Mouse (Mus musculus) hindbrain, embryonic 15.5 days (tissue): ENCODE results near the gene Dnajb11. TPM values are rescaled to one million over a fixed set of nuclear protein-coding genes. Genes with fewer than 3 reads are reported as not detected.

Experiments
- ATAC-seq: fragments of 200-750 bp; cut with Nextera tagmentation; 2 replicates; pipeline ENCODE4 v1.8.0; 2017; ENCODE audit warnings: low read depth, moderate number of reproducible peaks, moderate TSS enrichment; ENCODE audit not compliant: low FRiP score
- H3K27ac ChIP-seq: fragments of 300-500 bp; sonication (generic); replicated peaks from 2 replicates; pipeline ENCODE4 v1.5.1; 2015; ENCODE audit warnings: mild to moderate bottlenecking, inconsistent platforms
- H3K27me3 ChIP-seq: fragments of 300-500 bp; sonication (generic); 2 replicates; pipeline ENCODE4 v1.6.1; 2015; ENCODE audit warnings: control low read depth, inconsistent platforms
- H3K36me3 ChIP-seq: fragments of 300-500 bp; sonication (generic); 2 replicates; pipeline ENCODE4 v1.6.1; 2015; ENCODE audit warnings: control low read depth, inconsistent platforms
- H3K4me1 ChIP-seq: fragments of 300-500 bp; sonication (generic); replicated peaks from 2 replicates; pipeline ENCODE4 v1.6.1; 2015; ENCODE audit warnings: control low read depth, inconsistent platforms
- H3K4me2 ChIP-seq: fragments of 300-500 bp; sonication (generic); 2 replicates; pipeline ENCODE4 v1.6.1; 2015; ENCODE audit warnings: moderate library complexity, mild to moderate bottlenecking, inconsistent platforms
- H3K4me3 ChIP-seq: fragments of 300-500 bp; sonication (generic); 2 replicates; pipeline ENCODE4 v1.5.1; 2015; ENCODE audit warnings: mild to moderate bottlenecking, inconsistent platforms
- H3K9ac ChIP-seq: fragments of 300-500 bp; sonication (generic); 2 replicates; pipeline ENCODE4 v1.6.1; 2015; ENCODE audit warnings: inconsistent platforms
- H3K9me3 ChIP-seq: fragments of 300-500 bp; sonication (generic); 2 replicates; pipeline ENCODE4 v1.6.1; 2016; ENCODE audit warnings: control low read depth, inconsistent platforms
- WGBS: fragments of 180-500 bp; shearing (Covaris S2); methylation state at CpG from one replicate; pipeline ENCODE4 v1.1.7; 2015; 5-methylcytosine and 5-hydroxymethylcytosine counted together
- polyA plus RNA-seq: library from polyadenylated mRNA; unstranded; fragments of >200 nt; fragmentation: Nextera tagmentation; extraction: Ambion mirVana; gene quantifications from 2 replicates; pipeline ENCODE4 v1.2.1, GENCODE M21; 2015

Dnajb11 gene
- polyA plus RNA-seq, 1 experiment from 2014 or later = 100 TPM

GRCm38 (mm10) chr16:22852709-22853108 is 4.9 kb upstream of the Dnajb11 start:
- ATAC-seq = no peak
- Histone ChIP-seq H3K4me3 (no peak overlapping the region), H3K9me3 (no peaks in the 10 kb centered on the region), H3K27me3 (no peaks in the 10 kb centered on the region), H3K27ac (no peak overlapping the region), H3K4me1 (peaks cover 13% of the 10 kb centered on the region), H3K4me2 (no peak overlapping the region), H3K36me3 (no peaks in the 10 kb centered on the region), H3K9ac (no peak overlapping the region)
- WGBS = 97% methylated on average over 4 of the region's 4 CpGs

- H3K27me3 ChIP-seq = no peaks in the 10 kb centered on the region
- H3K4me1 ChIP-seq = peaks cover 20% of the 10 kb centered on the region
- H3K9ac ChIP-seq = peak overlapping the region; percentile 62
- H3K27ac ChIP-seq = peak overlapping the region; percentile 77
- WGBS = 21% methylated on average over 9 of the region's 9 CpGs
- no peak for ATAC-seq
- peak overlapping the region; percentile 76 for H3K4me2 ChIP-seq
- peak overlapping the region; percentile 89 for H3K4me3 ChIP-seq
- H3K9me3 ChIP-seq = no peaks in the 10 kb centered on the region
- 0 out of 2 replicates have a peak, but pooled peaks cover 5% of the 10 kb centered on the region for H3K36me3 ChIP-seq
These were observed 872 bp upstream of the Dnajb11 start for GRCm38 (mm10) chr16:22856773-22857172.

- H3K36me3 ChIP-seq = peaks cover 58% of the 10 kb centered on the region
- no peak overlapping the region for H3K4me2 ChIP-seq
- H3K27ac ChIP-seq = no peak overlapping the region
- no peak overlapping the region for H3K4me3 ChIP-seq
- 86% methylated on average over 8 of the region's 8 CpGs for WGBS
- no peak overlapping the region for H3K9ac ChIP-seq
- H3K27me3 ChIP-seq = no peaks in the 10 kb centered on the region
- no peaks in the 10 kb centered on the region for H3K9me3 ChIP-seq
- ATAC-seq = no peak
- no peaks in the 10 kb centered on the region for H3K4me1 ChIP-seq
These were observed 14.8 kb downstream of the Dnajb11 start for GRCm38 (mm10) chr16:22872397-22872796.

- H3K9ac ChIP-seq = no peak overlapping the region
- H3K9me3 ChIP-seq = no peaks in the 10 kb centered on the region
- H3K4me3 ChIP-seq = no peak overlapping the region
- 71% methylated on average over 4 of the region's 4 CpGs for WGBS
- no peak for ATAC-seq
- no peaks in the 10 kb centered on the region for H3K27me3 ChIP-seq
- no peak overlapping the region for H3K27ac ChIP-seq
- peaks cover 50% of the 10 kb centered on the region for H3K36me3 ChIP-seq
- no peaks in the 10 kb centered on the region for H3K4me1 ChIP-seq
- H3K4me2 ChIP-seq = no peak overlapping the region
These were observed 15.7 kb downstream of the Dnajb11 start for GRCm38 (mm10) chr16:22873369-22873768.

GRCm38 (mm10) chr16:22876218-22877043 is 18.8 kb downstream of the Dnajb11 start:
- ATAC-seq = no peak
- 46% methylated on average over 9 of the region's 9 CpGs for WGBS
- Histone ChIP-seq H3K9ac (no peak overlapping the region), H3K27me3 (no peaks in the 10 kb centered on the region), H3K27ac (no peak overlapping the region), H3K9me3 (no peaks in the 10 kb centered on the region), H3K4me3 (no peak overlapping the region), H3K4me2 (no peak overlapping the region), H3K36me3 (peaks cover 19% of the 10 kb centered on the region; the same call in 1 of the 2 replicates), H3K4me1 (no peaks in the 10 kb centered on the region)

- no peaks in the 10 kb centered on the region for H3K9me3 ChIP-seq
- H3K27ac ChIP-seq = no peak overlapping the region
- peaks cover 6% of the 10 kb centered on the region; the same call in 1 of the 2 replicates for H3K36me3 ChIP-seq
- H3K4me3 ChIP-seq = no peak overlapping the region
- no peak overlapping the region for H3K9ac ChIP-seq
- no peaks in the 10 kb centered on the region for H3K4me1 ChIP-seq
- no peak overlapping the region for H3K4me2 ChIP-seq
- ATAC-seq = no peak
- 63% methylated on average over 11 of the region's 11 CpGs for WGBS
- H3K27me3 ChIP-seq = no peaks in the 10 kb centered on the region
These were observed 20.2 kb downstream of the Dnajb11 start for GRCm38 (mm10) chr16:22877660-22878390.

- no peak for ATAC-seq
These were observed 21.1 kb downstream of the Dnajb11 start for GRCm38 (mm10) chr16:22878716-22879115.

GRCm38 (mm10) chr16:22879945-22880595 is 22.4 kb downstream of the Dnajb11 start:
- no peak overlapping the region for H3K9ac ChIP-seq
- ATAC-seq = 0 out of 2 replicates have a peak, but pooled peaks have one; percentile 3
- H3K27me3 ChIP-seq = no peaks in the 10 kb centered on the region
- H3K4me2 ChIP-seq = no peak overlapping the region
- H3K4me1 ChIP-seq = no peaks in the 10 kb centered on the region
- no peak overlapping the region for H3K27ac ChIP-seq
- no peaks in the 10 kb centered on the region for H3K9me3 ChIP-seq
- H3K36me3 ChIP-seq = no peaks in the 10 kb centered on the region
- 70% methylated on average over 7 of the region's 7 CpGs for WGBS
- no peak overlapping the region for H3K4me3 ChIP-seq

More at GRCm38 (mm10) chr16:22878716-22879115, 21.1 kb downstream of the Dnajb11 start:
- no peaks in the 10 kb centered on the region for H3K36me3 ChIP-seq
- no peak overlapping the region for H3K9ac ChIP-seq
- H3K27me3 ChIP-seq = no peaks in the 10 kb centered on the region
- no peaks in the 10 kb centered on the region for H3K4me1 ChIP-seq
- H3K27ac ChIP-seq = no peak overlapping the region
- H3K4me3 ChIP-seq = no peak overlapping the region
- no peak overlapping the region for H3K4me2 ChIP-seq
- WGBS = 80% methylated on average over 7 of the region's 7 CpGs
- H3K9me3 ChIP-seq = no peaks in the 10 kb centered on the region

GRCm38 (mm10) chr16:22880900-22881299 is 23.3 kb downstream of the Dnajb11 start:
- no peak overlapping the region for H3K9ac ChIP-seq
- H3K27ac ChIP-seq = no peak overlapping the region
- WGBS = 19% methylated on average over 6 of the region's 6 CpGs
- no peaks in the 10 kb centered on the region for H3K9me3 ChIP-seq
- no peaks in the 10 kb centered on the region for H3K4me1 ChIP-seq
- no peak overlapping the region for H3K4me2 ChIP-seq
- no peak; the same call in 1 of the 2 replicates for ATAC-seq
- no peaks in the 10 kb centered on the region for H3K36me3 ChIP-seq
- H3K4me3 ChIP-seq = no peak overlapping the region
- H3K27me3 ChIP-seq = no peaks in the 10 kb centered on the region

- Histone ChIP-seq H3K9me3 (no peaks in the 10 kb centered on the region), H3K4me3 (no peak overlapping the region), H3K4me1 (no peaks in the 10 kb centered on the region), H3K27ac (no peak overlapping the region), H3K27me3 (no peaks in the 10 kb centered on the region), H3K36me3 (no peaks in the 10 kb centered on the region), H3K9ac (no peak overlapping the region), H3K4me2 (no peak overlapping the region)
- ATAC-seq = no peak
- 76% methylated on average over 4 of the region's 4 CpGs for WGBS
These were observed 23.8 kb downstream of the Dnajb11 start for GRCm38 (mm10) chr16:22881487-22881886.

- H3K36me3 ChIP-seq = no peaks in the 10 kb centered on the region
- no peak overlapping the region for H3K4me3 ChIP-seq
- no peak overlapping the region for H3K9ac ChIP-seq
- no peak for ATAC-seq
- H3K4me1 ChIP-seq = no peaks in the 10 kb centered on the region
- no peak overlapping the region for H3K27ac ChIP-seq
- no peaks in the 10 kb centered on the region for H3K27me3 ChIP-seq
- H3K9me3 ChIP-seq = no peaks in the 10 kb centered on the region
- 80% methylated on average over 5 of the region's 5 CpGs for WGBS
- no peak overlapping the region for H3K4me2 ChIP-seq
These were observed 25.8 kb downstream of the Dnajb11 start for GRCm38 (mm10) chr16:22883441-22883840.

GRCm38 (mm10) chr16:22885356-22885755 is 27.7 kb downstream of the Dnajb11 start:
- Histone ChIP-seq H3K4me2 (no peak overlapping the region), H3K9ac (no peak overlapping the region), H3K4me3 (no peak overlapping the region), H3K27me3 (no peaks in the 10 kb centered on the region), H3K27ac (no peak overlapping the region), H3K4me1 (no peaks in the 10 kb centered on the region), H3K36me3 (no peaks in the 10 kb centered on the region), H3K9me3 (no peaks in the 10 kb centered on the region)
- ATAC-seq = no peak
- 60% methylated on average over 4 of the region's 4 CpGs for WGBS
